Mouse (Mus musculus) splenic B cell, adult 2 months (primary cell): ENCODE results near the gene Gpcpd1.
A peak's percentile ranks its signal among the peaks of the same experiment; 100 is the strongest.

Experiments used
- DNase-seq: peaks from one replicate; pipeline ENCODE4 v3.0.0-alpha.2; 2011; ENCODE audit warnings: low read depth, low spot score
- H3K27me3 ChIP-seq: 2 replicates; pipeline ENCODE4 v1.6.1; 2012; ENCODE audit warnings: mild to moderate bottlenecking, low read length, moderate library complexity, mixed read lengths; ENCODE audit not compliant: control insufficient read depth, poor library complexity, insufficient read depth, severe bottlenecking
- H3K36me3 ChIP-seq: 2 replicates; pipeline ENCODE4 v1.6.1; 2012; ENCODE audit warnings: mild to moderate bottlenecking, low read length, moderate library complexity, mixed read lengths; ENCODE audit not compliant: control insufficient read depth, poor library complexity, insufficient read depth, severe bottlenecking

Gpcpd1 gene

DNA sequence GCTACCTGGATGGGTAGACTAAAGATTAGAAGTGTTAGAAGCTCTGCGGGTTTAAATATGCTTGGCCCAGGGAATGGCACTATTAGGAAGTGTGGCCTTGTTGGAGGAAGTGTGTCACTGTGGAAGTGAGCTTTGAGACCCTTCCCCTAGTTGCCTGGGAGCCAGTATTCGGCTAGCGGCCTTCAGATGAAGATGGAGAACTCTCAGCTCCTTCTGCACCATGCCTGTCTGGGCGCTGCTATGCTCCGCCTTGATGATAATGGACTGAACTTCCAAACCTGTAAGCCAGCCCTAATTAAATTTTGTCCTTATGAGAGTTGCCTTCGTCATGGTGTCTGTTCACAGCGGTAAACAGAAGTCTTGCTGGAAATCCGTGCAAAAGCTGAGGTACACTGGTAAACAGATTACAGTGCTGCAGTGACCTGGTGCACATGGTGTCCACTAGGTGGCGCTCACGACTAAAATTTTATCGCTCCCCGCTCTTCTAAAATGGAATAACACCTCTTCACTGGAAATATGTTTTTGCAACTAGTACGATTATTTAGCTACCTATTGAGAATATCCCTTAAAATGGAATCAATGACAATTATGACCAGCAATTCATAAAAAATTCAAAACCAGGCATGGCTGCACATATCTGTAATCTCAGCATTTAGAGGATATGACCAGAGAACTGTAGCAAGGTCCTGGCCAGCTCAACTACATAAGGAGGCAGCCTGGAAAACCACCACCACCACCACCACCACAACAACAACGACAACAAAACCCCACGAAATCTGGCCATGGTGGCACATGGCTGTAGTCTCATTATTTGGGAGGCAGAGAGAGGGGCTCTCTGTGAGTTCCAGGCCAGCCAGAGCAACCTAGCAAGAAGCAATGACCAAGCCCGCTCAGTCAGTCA, 71.1 kb downstream of the Gpcpd1 start:
- Histone ChIP-seq H3K27me3 (no peaks in the 10 kb centered on the region), H3K36me3 (no peaks in the 10 kb centered on the region; the same call in 1 of the 2 replicates)
- peak; percentile 87 for DNase-seq

DNA sequence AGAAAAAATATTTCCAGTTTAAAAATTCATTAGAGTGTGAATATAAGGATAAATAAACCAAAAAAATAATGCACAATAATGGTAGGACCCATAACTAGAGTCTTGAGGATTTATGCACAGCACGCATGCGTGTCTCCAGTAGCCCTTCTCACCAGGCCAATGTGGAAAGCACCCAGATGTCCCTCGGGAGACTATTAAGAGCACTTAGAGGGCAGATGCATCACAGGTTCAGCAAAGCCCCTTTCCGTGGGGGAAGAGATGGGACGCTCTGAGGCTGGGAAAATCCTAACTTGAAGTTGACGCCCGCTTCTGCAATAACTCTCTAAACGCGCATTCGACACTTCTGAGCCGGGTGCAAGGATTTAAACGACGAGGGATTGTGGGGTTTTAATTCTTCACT, 71.9 kb downstream of the Gpcpd1 start:
- H3K27me3 ChIP-seq = no peaks in the 10 kb centered on the region
- DNase-seq = no peak
- no peaks in the 10 kb centered on the region; the same call in 1 of the 2 replicates for H3K36me3 ChIP-seq

DNA sequence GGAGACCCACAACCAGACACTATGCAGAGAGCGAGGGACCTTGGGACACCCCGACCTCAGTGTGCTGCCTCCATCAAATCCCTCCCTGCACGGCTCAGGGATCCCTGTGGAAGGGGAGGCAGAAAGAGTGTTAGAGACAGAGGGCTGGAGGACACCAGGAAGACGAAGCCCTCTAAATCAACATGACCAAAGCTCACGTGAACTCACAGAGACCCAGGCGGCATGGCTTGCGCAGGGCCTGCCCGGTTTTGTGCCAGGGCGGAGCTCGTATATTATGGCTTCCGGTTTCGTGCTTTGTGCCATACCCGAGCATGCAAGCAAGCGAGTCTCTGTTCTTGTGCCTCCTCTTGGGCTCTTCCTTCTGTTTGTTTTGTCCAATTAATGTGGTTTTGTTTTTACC, 72.5 kb downstream of the Gpcpd1 start:
- no peak for DNase-seq
- no peaks in the 10 kb centered on the region for H3K27me3 ChIP-seq
- no peaks in the 10 kb centered on the region; the same call in 1 of the 2 replicates for H3K36me3 ChIP-seq

GRCm38 (mm10) chr2:132514353-132514752, 73.2 kb downstream of the Gpcpd1 start:
- Histone ChIP-seq H3K27me3 (no peaks in the 10 kb centered on the region), H3K36me3 (no peaks in the 10 kb centered on the region; the same call in 1 of the 2 replicates)
- DNase-seq = no peak

DNA sequence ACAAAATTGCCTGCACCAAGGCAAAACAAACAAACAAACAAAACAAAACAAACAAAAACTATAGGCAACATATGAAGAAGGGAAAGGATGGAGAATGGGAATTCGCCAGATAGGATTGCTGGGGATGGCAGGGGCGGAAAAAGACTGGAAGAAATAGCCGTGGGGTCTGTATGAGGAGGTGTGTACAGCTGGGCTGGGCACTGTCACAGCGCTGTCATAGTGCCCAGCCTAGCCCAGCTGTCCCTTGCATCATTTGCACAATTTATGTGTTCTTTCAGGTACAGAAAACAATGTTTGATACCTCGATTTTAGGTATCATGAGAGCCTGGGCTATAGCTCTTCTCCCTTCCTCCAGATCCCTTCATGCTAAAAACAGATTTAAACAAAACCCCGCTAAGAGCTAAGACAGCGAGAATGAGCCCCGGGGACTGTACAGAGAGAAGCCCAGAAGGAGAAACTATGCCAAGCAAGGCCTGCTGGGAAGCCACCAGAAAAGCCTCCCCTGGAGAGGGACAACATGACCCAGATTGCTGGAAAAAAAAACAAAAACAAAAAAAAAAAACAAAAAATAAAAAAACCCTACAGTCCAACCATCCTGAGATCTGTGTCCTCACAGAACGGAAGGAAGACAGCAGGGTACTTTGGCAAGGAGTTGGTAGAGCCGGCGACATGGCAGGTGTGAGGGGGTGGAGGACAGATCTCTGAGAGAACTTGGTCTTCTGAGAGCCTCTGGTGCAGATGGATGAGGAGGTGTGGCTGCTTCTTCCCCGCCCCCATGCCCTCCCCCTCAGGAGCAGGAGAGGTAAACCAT, 74.0 kb downstream of the Gpcpd1 start:
- Histone ChIP-seq H3K36me3 (no peaks in the 10 kb centered on the region; the same call in 1 of the 2 replicates), H3K27me3 (no peaks in the 10 kb centered on the region)
- no peak for DNase-seq

DNA sequence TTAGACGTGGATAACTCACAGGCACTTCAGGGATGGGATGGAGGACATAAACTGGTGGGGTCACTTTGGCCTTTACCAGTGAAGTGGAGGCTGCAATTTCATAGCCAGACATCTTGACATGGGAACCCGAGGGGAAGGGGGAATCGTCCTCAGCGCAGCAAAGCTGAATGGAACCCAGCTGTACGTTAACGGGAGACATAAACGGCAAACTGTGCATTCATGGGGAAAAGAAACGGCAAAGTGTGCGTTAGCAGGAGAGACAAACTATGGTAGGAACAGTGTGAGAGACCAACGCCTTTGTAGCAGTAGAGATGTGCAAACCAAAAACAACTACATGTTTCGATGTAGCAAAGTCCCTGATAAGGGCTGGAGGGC, 74.6 kb downstream of the Gpcpd1 start:
- DNase-seq = no peak
- Histone ChIP-seq H3K36me3 (no peaks in the 10 kb centered on the region; the same call in 1 of the 2 replicates), H3K27me3 (no peaks in the 10 kb centered on the region)

DNA sequence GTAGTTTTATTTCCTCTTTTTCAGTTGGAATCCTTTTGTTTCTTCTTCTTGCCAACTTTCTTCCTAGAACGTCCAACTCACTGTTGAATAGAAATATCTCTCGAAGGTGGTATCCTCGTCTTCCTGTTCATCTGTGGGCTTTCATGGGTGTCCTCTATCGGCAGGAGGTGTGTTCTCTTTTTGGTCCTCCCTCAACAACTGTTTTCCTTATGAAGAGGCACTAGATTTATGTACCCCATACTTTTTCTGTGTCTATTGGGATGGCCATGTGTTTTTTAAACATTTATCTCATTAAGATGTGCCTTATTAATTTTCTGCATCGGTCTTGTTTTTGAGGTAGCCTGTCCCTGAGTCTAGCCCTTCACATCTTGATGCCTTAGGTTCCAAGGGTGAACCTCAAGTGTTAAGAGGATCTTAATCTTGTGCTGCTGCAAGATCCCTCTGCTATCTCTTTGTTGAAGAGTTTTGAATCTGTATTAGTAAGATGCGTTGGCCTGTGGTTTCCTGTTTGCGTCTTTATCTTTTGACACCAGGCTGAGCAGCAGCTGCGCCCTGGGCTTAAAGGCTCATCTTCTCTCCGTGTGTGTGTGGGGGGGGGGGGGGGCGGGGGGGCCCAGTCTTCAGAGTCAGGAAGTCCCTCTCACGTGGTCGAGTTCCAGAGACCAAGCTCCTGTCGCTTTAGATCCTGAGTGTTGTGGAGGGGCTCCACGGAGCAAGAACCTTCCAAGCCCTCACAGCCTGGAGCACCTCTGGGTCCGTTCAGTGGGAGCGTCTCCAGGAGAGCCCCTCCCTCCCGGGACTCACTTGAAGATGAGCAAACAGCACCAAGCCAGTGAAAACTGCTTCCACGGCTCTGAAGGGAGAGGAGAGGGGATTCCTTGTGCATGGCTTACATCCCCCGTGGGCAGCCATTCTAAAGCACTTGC, 75.2 kb downstream of the Gpcpd1 start:
- peak; percentile 66 for DNase-seq
- Histone ChIP-seq H3K36me3 (no peaks in the 10 kb centered on the region; the same call in 1 of the 2 replicates), H3K27me3 (no peaks in the 10 kb centered on the region)

- DNase-seq = peak; percentile 55
- Histone ChIP-seq H3K36me3 (no peaks in the 10 kb centered on the region; the same call in 1 of the 2 replicates), H3K27me3 (no peaks in the 10 kb centered on the region)
These were observed 76.3 kb downstream of the Gpcpd1 start for GRCm38 (mm10) chr2:132511011-132511818.

DNA sequence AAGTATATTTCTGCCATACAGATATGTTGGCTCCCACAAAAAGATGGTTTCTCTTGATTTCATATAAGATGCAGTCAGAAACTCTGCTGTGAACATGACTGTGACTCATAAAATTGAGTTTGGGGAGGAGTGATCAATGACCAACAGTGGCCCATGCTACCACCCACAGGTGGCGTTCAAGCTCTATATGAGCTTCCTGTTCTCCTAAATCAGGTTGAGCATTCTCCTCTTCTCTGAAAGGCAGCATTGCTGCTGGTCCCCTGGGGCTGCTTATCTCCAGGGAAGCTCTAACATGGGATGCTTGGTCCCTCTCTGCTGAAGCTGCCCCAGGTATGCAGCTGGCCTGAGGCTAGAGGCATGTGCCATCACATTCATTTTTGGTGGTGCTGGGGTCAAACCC, 77.8 kb downstream of the Gpcpd1 start:
- H3K27me3 ChIP-seq = no peaks in the 10 kb centered on the region

GRCm38 (mm10) chr2:132509261-132509660, 78.3 kb downstream of the Gpcpd1 start:
- peak; percentile 49 for DNase-seq
- H3K36me3 ChIP-seq = no peaks in the 10 kb centered on the region
- no peaks in the 10 kb centered on the region for H3K27me3 ChIP-seq

More for the DNA sequence above, 77.8 kb downstream of the Gpcpd1 start:
- DNase-seq = peak; percentile 63
- H3K36me3 ChIP-seq = no peaks in the 10 kb centered on the region

DNA sequence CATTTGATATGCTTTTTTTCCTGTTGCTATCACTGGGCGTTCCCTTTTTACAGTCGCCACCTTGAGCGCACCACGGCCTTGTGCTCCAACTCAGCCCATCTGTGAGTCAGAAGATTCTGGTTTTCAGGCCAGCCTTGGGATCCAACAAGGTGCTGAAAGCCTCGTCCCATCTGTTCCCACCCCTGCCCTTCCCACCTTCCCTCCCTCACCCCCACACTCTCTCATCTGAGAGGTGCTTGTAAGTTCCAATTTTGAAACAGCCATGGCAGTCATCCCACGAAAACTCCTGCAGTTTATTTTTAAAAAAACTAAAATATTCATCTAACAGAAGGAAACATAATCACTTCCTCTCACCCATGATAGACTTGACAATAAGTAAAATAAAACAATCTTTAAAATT, 80.0 kb downstream of the Gpcpd1 start:
- Histone ChIP-seq H3K36me3 (no peaks in the 10 kb centered on the region), H3K27me3 (no peaks in the 10 kb centered on the region)
- no peak for DNase-seq

DNA sequence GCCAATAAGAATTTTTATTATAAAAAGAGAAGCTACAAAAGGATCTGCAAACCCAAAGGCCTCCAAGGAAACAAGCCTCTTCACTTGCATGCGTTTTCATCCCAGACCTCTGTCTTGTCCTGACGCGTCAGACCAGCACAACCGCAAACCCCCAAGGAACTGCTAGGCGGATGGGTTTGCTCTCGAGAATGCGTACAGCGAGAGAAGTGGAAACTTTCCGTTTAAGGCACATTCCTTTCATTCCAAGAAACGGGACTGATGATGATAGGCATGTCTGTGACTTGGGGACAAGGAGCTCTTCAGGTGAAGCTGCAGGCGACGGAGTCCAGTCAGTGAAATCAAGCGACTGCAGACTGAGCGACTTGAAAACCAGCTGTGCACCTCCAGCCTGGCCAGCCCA, 80.4 kb downstream of the Gpcpd1 start:
- Histone ChIP-seq H3K27me3 (no peaks in the 10 kb centered on the region), H3K36me3 (no peaks in the 10 kb centered on the region)
- no peak for DNase-seq

GRCm38 (mm10) chr2:132505828-132506227, 81.7 kb downstream of the Gpcpd1 start:
- Histone ChIP-seq H3K36me3 (no peaks in the 10 kb centered on the region), H3K27me3 (no peaks in the 10 kb centered on the region; the same call in 1 of the 2 replicates)
- DNase-seq = no peak
